Mouse (Mus musculus) spleen, adult 2 months (tissue): Measurements from ENCODE around the gene Mta2.
"Not testable (repeated sequence)": the region's sequence is repeated elsewhere in the genome, so short reads cannot be mapped to it uniquely, and the experiment has no call there.

ENCODE experiments used
- CTCF ChIP-seq: fragments of 200-500 bp; IDR thresholded peaks from 2 replicates; pipeline ENCODE4 v1.5.1; 2011; ENCODE audit warnings: mild to moderate bottlenecking, inconsistent platforms; ENCODE audit not compliant: insufficient read depth, insufficient read length, insufficient replicate concordance; ENCODE audit errors: extremely low read depth
- POLR2A ChIP-seq: fragments of 200-500 bp; IDR thresholded peaks from 2 replicates; pipeline ENCODE4 v1.6.1; 2011; ENCODE audit warnings: low read depth, low read length, inconsistent platforms

DNA sequence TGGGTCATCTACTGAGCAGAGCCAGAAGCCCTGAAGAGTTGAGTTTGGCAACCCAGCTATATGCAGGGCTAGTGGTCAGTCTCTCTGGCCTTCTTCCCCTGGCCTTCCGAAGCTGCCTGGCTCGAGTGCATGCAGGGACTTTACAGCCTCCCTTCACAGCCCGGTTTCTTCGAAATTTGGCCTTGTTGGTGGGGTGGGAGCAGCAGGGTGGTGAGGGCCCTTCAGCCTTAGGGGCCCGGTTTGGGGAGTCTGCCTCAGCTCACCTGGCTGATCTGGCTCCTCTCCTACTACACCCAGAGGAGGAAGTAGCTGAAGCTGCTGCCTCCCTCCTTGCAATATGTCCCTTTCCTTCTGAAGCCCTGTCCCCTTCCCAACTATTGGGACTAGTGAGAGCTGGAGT lies 45.4 kb upstream of the Mta2 start:
- TF ChIP-seq CTCF, POLR2A: not testable (repeated sequence)
